Mouse (Mus musculus) embryo, embryonic 10 days (tissue): ENCODE measurements around the gene Ggct.
A peak's percentile ranks its signal among the peaks of the same experiment; 100 is the strongest.

ENCODE experiments used
- DNase-seq: peaks from one replicate; pipeline ENCODE4 v3.0.0-alpha.2; 2015; ENCODE audit warnings: low spot score

The Ggct gene

DNA sequence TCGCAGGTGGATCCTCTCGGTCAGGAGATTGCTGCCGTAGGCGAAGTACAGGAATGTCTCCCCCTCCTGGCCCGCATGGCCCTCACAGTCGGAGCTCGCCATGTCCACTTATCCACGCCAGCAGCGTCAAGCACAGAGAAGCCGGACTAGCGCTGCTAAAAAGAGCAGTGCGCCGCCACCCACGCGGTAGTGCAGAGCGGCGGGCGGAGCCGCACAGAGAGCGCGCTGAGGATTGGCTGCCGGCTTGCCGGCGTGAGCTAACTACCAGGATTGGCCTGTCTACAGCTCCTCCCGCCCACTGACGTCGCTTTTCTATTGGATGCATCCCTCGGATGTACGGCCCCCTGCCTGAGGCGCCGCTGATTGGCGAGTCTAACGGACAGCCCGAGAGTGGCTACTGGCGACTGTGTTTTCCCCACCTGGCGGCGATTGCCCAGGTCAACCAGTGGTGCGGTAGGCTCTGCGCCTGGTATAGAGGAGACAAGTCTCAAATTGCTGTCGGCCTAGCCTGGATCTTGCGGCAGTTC lies at the start of gene Ggct:
Gene Ggct, minus strand, starts transcription at position 217 of the 527 bp plus-strand sequence.
- DNase-seq: peak; percentile 99

DNA sequence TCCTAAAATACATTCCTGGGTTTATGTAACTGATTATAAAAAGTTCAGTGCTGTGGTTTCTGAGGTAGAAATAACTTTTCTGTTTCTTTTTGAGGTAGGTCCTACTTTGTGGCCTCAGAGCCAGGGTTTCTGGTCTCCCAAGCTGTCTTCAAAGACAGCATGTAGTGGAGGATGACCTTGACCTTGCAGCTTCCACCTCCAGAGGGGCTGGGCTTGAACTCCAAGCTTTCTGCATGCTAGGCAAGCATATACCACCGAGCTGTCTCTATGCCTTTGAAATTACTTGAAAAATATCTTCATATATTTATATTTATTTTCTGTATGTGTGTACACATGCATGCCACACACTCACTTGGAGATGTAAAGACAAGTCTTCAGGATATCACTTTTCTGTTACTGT lies 47.3 kb upstream of the Ggct start:
- DNase-seq: no peak

DNA sequence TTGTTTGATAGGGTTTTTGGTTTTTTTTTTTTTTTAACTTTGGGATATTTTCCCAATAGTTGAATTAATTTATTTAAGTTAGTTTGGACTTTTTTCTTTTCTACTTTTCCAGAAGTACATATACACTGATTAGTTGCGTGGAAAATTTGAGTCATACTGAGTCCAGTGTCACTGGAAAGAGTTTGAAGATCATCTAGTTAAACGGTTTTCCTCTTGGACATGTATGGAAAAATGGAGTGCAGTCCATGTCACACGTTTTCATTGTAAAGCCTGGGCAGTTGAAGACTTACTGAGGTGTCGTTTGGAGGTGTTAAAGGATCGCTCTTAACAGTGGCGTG lies 46.7 kb upstream of the Ggct start:
- no peak for DNase-seq

DNA sequence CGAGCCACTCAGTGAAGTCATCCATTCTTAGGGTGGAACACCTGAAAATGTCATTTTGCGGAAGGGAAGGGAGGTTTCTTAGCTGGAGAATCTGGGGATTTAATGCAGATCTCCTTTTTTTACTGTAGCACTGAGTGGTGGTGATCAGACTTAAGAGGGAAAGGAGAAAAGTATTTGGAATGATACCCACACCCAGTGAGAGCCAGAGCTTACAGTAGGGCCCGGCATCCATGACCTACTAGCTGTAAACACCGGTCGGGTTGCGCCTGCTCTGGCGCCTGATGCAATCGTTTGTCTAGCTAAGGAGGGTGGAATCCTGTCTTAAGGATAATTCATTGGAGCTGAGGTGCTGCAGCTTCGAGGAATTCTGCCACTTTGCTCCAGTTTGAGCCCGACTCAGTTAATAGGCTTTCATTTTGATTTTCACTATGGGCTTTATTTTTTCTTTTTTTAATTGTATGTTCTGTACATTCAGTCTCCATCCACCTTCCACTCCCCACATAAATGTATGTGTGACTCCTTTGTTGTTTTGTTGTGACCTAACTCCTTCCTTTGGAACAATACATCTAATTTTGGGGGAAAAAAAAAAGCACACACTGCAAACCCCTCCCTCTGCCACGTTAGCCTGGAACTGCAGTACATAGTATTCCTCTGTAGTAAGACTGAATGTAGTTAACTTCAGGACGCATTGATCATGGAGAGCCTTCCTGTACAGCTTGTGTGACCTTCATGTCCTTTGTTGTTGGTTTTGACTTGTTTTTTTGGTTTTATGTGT lies 46.1 kb upstream of the Ggct start:
- DNase-seq: peak; percentile 62

DNA sequence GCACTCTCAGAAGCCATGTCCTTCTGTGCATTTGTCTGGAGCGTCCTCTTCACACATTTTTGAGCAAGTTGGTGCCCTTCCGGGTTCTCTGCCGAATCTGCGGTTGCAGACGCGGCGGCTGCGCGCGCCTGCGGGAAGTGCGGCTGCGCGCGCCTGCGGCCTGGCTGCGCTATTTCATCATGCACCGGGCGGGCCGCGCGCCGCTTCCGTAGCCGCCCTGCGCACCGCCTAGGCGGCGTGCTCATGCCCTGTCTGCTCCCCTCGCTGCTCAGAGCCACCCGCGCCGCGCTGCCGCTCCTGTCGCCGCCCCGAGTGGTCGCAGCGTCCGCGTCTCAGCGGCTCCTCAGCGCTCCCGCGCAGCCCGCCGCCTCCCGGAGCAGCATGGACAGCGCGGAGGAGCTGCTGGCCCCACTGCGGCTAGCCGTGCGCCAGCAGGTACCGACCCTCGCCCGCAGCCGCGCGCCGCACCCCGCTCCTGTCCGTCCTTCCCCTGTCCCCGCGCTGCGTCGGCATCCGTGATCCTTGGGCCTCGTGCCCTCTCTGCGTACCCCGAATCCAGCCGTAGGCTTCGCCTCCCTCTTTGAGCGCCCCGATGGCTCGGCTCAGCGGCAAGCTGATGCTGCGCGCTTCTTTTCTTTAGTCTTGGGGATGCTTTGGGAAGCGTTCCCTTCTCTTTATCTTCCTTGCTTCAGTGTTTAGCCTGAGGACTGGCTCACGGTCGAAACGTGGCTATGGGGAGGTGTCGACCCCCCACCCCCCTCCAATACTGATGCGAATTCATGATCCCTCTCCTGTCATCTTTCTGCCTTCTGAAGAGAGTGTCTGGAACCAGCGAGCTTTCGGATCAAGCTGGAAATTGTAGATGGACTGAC lies 45.3 kb upstream of the Ggct start, which contains the start of gene Gars:
Gene Gars, plus strand, starts transcription at position 209 of the 872 bp plus-strand sequence.
- DNase-seq: peak; percentile 91

DNA sequence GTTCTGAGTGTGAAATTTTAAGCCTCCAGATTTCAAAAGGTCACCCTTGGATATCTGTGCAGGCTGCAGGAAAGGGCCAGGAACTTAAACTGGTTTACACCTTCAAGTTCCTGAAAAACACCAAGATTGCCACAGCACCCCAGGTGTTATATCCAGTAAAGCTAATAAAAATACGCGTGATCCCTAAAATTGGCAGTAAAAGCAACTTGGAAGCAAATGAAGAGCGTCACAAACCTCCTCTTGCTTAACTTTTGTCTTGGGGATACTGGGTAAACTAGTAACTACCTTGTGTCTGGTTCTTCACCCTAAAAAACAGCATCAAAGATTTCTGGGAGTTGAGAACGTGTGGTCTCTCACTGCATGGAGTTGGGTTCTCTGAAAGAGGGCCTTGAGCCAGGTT lies 44.0 kb upstream of the Ggct start:
- no peak for DNase-seq

DNA sequence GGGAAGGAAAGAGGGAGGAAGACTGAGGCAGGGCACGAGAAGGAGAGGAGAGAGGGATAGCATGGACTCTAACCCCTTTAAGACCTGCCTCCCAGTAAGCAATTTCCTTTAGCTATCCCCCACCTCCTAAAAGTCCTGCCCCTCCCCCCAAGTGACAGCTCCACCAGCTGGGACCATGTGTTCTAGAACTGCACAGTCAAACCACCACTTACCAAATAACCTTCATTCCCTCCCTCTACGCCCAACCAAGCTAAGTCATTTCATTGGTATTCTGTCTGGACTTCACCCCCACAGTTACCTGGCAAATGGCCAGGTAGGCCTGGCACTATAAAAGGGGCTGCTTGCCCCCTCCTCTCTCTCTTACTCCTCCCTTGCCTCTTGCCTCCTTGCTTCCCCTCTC lies 34.9 kb upstream of the Ggct start:
- DNase-seq: no peak

DNA sequence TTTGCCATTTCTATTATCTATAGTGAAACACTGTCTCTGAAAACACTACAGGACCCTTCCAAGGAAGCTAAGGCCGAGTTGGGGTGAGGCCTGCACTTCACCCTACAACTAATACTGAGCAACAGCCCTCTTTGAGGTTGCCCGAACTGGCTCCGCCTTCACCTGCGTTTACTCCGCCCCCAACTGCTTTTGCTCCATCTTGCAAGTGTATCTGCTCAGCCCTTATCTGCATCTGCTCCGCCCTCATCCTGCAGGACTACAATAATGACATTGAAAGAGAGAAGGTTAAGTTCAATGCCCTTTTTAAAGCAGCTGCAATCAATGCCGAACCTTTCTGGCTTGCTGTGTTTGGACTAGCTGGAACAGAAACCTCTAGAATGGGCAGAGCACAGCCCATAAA lies 29.1 kb upstream of the Ggct start:
- no peak for DNase-seq

DNA sequence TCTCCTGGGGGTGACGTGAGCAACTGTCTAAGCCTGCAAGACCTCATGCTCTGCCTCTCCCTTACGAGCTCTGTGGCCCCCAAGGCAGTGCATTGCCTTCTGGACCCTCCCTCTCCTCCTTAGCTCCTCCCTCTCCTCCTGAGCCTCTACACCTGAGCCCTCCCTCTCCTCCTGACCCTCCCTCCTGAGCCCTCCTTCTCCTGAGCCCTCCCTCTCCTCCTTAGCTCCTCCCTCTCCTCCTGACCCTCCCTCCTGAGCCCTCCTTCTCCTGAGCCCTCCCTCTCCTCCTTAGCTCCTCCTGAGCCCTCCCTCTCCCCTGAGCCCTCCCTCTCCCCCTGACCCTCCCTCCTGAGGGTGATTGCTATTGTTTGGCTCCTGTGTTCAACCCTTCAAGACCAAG lies 25.7 kb upstream of the Ggct start:
- no peak for DNase-seq

DNA sequence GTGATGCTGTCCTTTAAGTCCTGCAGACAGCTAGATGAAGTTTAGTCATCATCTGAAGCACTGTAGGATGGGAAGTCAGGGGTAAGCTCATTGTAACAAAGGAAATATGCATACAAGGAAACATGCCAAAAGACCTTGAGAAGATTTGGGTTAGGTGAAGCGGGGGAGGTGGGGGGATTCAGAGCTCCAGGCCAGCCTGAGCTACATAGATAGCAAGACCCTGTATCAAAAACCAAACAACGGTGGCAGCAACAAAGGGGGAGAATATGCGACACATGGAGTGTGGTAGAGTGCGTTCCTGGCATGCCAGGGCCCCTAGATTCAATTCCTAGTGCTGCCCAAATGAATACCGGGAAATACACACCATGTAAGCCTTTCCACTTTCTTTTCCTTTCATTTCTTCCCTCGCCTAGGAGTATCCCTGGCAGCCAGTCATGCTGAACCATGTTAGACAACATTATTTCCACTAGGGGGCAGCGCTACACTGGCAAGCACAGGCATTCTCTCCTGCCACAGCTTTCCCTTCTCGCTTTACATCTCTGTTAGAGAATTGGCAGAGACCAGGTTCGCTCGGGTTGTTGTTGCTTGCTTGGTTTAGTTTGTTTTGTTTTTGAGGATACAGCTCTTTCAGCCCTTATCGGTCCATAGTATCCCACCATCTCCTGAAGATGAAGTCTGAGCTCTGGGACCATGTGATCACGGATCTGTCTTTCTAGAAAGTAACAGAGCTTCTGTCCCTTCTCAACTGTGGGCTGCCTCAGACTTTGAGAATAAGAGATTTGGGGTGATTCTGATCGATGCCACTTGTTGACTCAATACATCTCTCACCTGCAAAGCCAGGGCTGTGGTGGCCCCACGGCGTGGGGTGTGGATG lies 24.2 kb upstream of the Ggct start:
- peak; percentile 93 for DNase-seq

DNA sequence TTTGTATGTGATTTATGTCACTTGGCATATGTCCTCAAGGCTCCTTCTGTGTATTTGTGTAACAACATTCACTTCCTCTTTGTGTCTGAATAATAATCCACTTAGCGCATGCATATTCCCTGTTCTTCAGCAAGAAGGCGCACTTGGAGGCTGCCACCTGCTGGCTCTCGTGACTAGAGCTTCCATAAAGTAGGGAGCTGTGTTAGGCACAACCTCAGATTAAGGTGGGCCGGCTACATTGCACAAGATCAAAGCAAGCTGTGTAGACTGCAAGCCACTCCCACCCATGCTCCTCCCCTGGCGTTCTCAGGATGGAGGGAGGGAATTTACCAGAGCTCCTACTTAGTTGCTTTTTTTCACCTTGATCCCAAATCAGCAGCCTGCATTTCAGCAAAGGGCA lies 23.5 kb upstream of the Ggct start:
- DNase-seq: peak; percentile 57

DNA sequence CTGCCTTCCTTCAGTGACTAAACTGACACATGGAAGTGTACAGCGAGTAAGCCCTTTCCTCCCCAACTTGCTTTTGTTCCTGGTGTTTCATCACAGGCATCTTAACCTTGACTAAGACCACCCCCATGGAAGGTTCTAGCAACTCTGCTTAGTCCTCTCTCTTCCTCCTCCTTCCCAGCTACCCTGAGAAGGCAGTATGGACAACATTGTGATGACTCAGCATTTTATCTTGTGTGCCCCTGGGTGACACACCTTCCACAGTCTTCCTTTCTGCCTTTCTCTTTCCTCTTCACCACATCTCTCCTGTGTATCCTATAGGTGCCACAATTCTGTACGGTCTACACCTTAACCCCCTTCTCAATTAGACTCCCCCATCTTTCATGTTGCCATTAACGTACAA lies 21.4 kb upstream of the Ggct start:
- no peak for DNase-seq

DNA sequence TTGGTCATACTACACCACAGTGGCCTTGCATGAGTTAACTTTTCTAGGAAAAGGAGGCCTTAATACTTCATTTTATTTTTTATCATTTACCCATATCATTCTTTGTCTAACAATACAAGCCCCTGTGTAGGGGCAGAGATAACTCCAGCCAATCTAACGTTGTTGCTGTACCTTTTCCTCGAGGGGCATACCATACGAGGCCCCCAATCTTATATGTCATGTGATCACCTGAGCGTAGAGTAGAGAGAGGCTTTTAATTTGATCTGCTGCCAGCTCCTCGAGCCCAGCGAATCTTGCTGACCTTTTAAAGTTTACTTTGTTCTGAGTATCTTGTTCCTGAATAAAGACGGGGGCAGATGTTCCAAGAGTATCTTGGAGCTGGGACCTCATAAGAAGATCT lies 19.8 kb upstream of the Ggct start:
- DNase-seq: no peak

DNA sequence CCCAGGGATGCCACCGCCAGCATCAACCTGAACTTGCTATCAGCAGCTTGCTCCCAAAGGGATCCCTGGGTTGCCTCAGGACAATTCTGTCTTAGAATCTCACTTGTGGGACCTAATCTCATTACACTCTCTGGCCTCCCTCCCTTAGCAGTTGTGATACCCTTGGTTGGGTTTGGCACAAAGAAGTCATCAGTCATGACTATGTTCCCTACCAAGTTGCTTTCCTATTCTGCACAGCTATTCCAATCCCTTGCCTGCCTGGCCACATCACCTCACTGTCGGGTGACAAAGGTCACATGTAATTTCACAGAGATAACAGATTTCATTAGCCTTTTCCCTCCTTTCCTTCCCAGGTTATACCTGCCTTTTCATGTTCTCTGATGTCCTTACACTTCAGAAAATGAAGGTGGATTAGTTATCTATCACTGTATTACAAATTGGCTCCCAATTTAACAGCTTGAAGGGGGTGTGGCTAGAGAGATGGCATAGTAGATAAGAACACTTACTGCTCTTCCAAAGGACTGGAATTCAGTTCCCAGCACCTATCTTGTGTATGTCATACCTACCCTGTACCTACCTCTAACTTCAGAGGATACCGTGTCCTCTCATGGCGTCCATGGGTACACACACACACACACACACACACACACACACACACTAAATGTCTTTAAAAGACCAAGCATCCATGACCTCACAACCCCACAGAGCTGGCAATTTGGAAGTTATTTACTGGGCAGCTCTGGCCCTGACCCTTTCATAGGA lies 17.8 kb upstream of the Ggct start:
- DNase-seq: no peak

DNA sequence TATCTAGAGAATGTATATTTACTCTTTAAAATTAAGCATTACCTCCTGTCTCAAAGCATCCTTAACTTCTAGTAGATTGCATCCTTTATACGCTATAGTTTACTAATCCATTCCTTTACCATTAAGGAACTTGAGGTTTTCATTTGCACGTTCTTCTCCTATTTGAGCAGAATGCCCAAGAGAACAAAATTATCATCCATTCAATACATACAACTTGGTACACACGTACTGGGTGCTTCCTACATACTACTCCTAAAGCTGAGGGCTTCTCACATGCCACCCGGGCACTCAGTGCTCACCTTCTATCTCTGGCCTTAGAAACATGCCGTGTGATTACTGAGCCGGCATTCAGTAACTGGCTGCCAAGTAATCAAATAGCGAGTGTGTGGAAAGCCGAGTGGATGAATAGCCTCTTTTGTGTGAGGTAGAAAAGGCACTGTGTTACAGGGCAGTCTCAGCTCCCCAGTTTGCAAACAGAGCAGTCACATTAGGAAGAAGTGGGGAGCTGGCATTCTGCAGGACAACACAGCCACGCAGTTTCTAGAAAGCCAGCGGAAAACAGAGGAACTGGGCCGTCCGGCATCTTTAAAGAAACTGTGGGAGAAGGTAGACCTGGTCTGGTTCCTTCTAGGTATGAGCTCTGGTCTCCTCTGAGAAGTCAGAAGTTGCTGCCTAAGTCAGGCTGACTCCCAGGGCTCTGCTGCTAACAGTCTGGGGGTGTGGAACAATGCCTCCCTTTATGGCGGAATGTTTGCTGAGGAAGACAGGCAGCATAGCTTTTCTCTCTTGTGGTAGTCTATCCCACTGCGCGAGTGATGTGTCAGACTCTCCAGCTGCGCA lies 16.9 kb upstream of the Ggct start:
- peak; percentile 43 for DNase-seq

DNA sequence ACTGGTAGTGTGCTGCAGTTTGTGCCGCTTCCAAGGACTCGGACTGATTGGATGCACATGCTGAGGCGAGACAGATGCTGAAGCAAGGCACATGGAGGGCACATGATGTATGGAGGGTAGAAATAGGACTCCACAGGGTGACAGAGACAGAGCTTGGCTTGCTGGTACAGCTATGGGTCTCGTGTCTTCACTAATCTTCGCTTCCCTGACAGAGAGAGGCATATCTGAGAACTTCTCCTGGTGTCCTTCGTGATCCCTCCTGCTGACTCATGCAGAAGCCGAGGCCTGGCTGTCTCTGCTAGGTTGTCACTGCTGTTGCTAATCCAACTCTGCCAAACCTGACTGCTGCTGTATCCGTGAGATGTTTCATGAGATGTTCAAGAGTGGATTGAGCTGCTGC lies 15.7 kb upstream of the Ggct start:
- no peak for DNase-seq

DNA sequence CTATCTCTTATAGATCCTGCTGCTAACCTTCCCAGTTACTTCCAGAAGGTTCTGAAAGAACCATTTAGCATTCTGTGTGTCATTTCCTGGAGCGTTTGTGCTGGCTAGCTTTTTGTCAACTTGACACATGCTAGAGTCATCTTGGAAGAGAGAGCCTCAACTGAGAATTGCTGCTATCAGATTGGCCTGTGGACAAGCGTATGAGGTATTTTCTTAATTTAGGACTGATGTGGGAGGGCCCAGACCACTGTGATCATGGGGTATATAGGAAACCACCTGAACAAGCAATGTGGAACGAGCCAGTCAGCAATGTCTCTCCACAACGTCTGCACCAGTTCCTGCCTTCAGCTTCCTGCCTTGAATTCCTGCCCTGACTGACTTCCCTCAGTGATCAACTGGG lies 10.8 kb upstream of the Ggct start:
- DNase-seq: no peak

DNA sequence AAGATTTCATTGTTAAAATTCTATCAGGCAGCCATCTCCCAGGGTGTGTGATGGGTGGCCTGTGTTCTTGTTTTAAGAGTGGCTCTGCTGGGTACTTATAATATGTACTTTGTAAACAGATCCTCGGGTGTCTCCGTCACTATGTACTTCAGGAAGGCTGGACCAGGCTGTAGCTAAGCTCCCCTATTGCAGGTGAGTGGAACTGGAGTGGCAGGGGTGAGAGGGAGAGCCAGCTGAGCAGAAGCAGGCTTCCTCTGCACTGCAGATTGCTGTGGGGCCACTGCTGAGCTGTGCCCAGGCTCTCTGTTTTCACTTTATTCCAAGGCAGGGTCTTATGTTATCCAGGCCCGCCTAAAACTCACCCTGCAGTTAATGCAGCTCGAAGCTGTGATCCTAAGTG lies 9.7 kb upstream of the Ggct start:
- no peak for DNase-seq

DNA sequence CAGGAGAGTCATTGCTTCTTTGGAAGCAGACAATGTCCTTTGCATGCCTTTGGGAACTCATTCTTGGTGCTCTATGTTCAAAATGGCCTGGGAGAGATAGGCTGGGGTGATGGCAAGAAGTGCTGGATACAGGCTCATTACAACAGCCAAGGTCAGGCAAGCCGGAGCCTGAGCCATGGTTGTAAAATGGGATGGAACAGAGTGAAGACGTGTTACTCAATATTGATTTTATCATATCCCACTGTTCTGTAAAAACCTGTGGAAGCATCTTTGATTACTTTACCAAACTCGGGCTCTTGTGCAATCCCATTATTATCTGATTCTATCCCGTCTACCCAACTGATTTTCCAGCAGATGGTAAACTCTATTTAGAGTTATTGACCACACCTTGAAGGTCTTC lies 8.6 kb upstream of the Ggct start:
- DNase-seq: no peak

DNA sequence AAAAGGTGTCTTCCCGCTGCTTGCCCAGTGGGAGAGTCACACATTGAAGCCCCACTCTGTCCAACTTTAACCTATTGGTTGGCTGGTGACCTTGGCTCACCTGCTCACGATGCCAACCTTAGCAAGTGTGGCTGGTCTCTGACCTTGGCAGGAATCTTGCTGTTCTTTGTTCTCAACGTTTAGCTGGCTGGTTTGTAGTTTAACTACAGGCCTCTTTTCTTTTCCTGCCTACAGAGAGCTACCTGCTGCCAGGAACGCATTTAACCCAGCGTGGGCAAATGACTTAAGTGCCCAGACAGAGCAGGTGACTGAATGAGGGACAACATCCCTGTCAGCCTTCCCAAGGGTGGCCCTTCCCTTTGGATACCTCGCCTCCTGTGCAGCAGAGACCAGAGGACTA lies 5.0 kb upstream of the Ggct start:
- DNase-seq: no peak

DNA sequence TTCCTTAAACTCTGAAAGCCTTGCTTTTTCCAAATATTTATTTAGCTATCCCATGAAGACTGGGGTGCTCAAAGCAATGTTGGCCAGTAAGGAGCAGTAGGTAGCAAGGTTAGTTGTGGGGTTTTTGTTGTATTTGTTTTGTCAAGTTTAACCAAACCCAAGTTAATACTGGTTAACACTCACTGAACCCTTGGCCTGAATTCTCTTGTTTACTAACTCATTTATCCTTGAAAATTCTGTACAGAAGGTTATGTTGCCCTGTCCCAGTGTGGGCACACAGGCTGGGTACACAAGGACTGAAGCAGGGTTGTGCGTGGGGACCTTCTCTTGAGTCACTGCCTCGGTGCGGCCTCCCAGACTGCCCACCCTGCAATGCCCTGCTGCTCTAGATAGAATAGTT lies 3.6 kb upstream of the Ggct start:
- DNase-seq: no peak
